Mouse (Mus musculus) lung, adult 2 months (tissue): ENCODE measurements at regions not wholly inside any gene's neighbourhood (a gene's known extent, or its start where the extent isn't known, plus 50 kb on each side); places are given as distances from the start of the nearest gene placed in this dataset.

Experiments
- DNase-seq: peaks from one replicate; pipeline ENCODE4 v3.0.0; 2022
- H3K4me1 ChIP-seq: fragments of 200-500 bp; 2 replicates; pipeline ENCODE4 v1.6.1; 2011; ENCODE audit warnings: low read length; ENCODE audit not compliant: control insufficient read depth, insufficient read depth
- H3K4me3 ChIP-seq: fragments of 200-500 bp; replicated peaks from 2 replicates; pipeline ENCODE3; 2011; ENCODE audit warnings: low read depth, mild to moderate bottlenecking, control low read depth, low read length; ENCODE audit errors: extremely low read depth
- CTCF ChIP-seq: fragments of 200-500 bp; IDR thresholded peaks from 2 replicates; pipeline ENCODE4 v1.5.1; 2011; ENCODE audit warnings: mild to moderate bottlenecking, low read length, control low read depth; ENCODE audit not compliant: insufficient read depth
- POLR2A ChIP-seq: fragments of 200-500 bp; IDR thresholded peaks from 2 replicates; pipeline ENCODE4 v1.6.1; 2011; ENCODE audit warnings: low read depth, mild to moderate bottlenecking, control low read depth, low read length, borderline replicate concordance; ENCODE audit errors: extremely low read depth
- WGBS: fragments of 180-500 bp; shearing (Covaris S2); methylation state at CpG from one replicate; pipeline ENCODE4 v1.1.7; 2018; 5-methylcytosine and 5-hydroxymethylcytosine counted together

DNA sequence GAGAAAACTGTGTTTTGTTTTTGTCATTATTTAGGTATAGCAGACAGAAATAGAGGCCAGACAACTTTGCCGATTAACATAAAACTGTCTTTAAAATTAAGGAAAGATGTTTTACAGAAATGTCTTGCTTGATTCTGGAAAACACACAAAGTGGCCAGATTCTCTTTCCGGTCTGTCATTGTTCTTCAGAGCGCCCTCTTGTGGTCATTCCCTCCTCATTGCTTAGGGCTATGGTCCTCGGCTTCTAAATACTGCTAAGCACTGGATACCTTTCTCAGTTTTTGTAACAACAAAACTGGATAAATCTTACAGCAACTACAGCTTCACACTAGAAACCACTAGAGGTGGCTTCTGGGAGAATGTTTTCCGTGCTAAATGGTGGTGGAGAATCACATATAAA is 532.5 kb upstream of the Intu start:
- H3K4me1 ChIP-seq, result peaks cover 2% of the 10 kb centered on the region
- WGBS, result 44% methylated on average over 5 of the region's 5 CpGs
- DNase-seq, result peak; percentile 6
- H3K4me3 ChIP-seq, result no peak overlapping the region
- TF ChIP-seq CTCF (peak; percentile 24; the same call in 1 of the 2 replicates), POLR2A (no peak)

DNA sequence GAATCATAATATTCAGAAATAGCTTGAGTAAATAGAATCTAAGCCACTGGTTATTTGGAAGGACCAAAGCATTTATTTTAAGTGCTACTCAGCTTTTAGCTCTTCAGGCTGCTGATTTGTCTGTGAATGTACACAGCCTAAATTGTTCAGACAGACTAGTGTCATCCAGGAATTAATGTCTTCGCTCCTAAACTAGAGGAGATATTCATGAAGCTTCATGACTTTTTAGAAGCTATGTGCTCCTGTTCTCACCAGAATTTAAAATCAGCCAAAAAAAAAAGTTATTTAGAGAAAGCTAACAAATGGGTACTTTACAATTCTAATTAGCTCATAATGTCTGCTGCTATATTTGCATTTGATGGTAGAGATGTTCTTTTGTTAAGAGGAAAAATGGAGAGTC is 531.2 kb upstream of the Intu start:
- no peak for TF ChIP-seq CTCF
- no peak for TF ChIP-seq POLR2A
- WGBS, result 96% methylated on average over 1 of the region's 1 CpGs
- DNase-seq, result no peak
- Histone ChIP-seq H3K4me3 (no peak overlapping the region), H3K4me1 (peaks cover 2% of the 10 kb centered on the region)

DNA sequence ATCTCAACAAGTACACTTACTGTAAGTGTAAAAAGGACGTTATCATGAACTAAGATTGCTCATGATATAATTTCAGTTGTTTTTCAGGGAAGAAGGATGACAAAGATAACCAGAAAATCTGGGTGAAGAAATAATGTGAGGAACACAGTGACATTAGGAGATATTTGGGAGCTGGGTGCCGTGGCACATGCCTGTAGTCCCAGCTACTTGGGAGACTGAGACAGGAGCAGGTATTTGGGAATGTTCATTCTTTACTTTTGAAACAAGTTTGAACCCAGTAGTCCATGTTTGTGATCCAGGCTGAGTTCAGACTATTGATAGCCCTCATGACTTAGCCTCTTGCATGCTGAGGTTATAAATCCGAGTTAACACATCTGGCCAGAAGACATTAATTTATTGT is 528.2 kb upstream of the Intu start:
- DNase-seq, result no peak
- 71% methylated on average over 3 of the region's 3 CpGs for WGBS
- TF ChIP-seq CTCF, result no peak
- no peak for TF ChIP-seq POLR2A

DNA sequence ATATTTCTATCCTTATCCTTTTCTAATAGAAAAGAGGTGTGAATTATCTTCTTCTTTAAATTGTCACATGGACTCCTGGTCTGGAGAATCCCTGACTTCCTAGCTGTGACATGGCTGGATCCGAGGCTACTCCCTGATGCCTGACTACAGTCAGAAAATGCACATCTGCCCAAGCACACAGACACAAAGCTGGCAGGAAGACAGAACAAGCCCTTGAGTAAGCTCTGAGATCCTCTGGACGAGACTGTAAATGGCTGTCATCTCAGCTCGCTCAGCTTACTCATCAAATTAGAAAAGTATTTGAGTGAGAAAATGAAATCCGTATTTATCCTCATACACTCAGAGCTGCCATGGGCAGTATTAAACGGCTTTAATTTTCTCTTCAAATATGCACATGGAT is 521.0 kb upstream of the Intu start:
- 66% methylated on average over 5 of the region's 5 CpGs for WGBS
- Histone ChIP-seq H3K4me1 (no peaks in the 10 kb centered on the region), H3K4me3 (no peak overlapping the region)
- no peak for TF ChIP-seq CTCF
- TF ChIP-seq POLR2A, result no peak
- DNase-seq, result no peak

More for the DNA sequence above, 528.2 kb upstream of the Intu start:
- H3K4me1 ChIP-seq, result no peaks in the 10 kb centered on the region
- H3K4me3 ChIP-seq, result no peak overlapping the region

DNA sequence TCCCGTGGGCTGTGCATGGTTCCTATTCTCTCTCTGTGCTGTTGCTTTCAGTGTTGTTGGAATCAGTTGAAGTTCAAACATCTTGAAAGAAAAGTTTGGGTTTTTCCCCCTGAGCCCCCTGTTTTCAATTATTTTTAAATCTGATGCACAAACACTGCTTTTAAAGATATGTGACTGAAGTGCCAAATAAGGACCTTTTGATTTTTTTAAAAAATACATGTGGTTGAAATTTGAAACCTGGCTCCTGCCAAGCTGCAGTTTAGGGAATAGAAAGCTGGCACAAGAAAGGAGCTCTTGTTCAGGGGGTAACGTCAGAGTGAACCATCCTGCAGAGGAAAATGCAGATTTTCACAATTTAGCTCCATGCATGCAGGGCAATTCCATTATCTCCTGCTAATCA is 509.4 kb upstream of the Intu start:
- 39% methylated on average over 2 of the region's 2 CpGs for WGBS
- no peak for DNase-seq
- TF ChIP-seq POLR2A, result no peak
- no peak for TF ChIP-seq CTCF
- Histone ChIP-seq H3K4me3 (no peak overlapping the region), H3K4me1 (no peaks in the 10 kb centered on the region)

DNA sequence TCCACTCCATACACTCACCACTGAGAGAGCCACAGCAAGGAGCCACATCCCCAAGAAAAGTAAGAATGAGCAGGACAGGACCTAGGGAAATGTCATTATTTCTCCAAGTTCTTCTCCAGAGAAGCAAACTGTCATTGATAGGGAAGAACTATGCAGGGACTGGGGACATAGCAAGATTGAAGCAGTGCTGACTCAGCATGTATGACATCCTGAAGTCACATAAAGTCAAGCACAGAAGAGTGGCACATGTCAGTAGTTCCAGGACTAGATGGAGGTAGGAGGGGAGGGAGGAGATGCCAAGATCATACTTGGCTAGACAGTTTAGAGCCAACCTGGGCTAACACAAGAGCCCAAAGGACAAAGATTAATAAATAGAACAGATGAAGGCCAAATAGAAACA is 503.4 kb upstream of the Intu start:
- Histone ChIP-seq H3K4me1 (no peaks in the 10 kb centered on the region), H3K4me3 (no peak overlapping the region)
- TF ChIP-seq CTCF (no peak), POLR2A (no peak)
- no peak for DNase-seq

DNA sequence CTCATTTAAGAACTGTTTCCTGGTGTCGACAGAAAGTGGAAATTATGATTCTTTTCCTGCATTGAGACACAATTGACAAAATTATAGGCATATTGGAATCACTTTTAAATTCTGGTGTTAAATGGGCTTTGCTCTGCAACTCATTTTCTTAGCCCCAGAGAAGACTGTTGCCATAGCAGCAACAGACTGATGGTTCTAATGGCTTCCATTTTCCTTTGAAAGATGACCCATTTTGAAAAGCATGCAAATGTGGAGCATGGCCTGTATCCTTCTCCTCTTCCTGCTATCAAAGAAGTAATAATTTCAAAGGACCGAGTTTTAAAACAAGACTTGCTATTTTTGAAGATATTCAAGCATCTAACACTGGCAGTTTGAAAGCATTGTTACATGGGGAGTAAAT is 494.9 kb upstream of the Intu start:
- 68% methylated on average over 2 of the region's 2 CpGs for WGBS
- DNase-seq, result no peak
- TF ChIP-seq POLR2A (no peak), CTCF (no peak)
- no peaks in the 10 kb centered on the region for H3K4me1 ChIP-seq
- H3K4me3 ChIP-seq, result no peak overlapping the region

DNA sequence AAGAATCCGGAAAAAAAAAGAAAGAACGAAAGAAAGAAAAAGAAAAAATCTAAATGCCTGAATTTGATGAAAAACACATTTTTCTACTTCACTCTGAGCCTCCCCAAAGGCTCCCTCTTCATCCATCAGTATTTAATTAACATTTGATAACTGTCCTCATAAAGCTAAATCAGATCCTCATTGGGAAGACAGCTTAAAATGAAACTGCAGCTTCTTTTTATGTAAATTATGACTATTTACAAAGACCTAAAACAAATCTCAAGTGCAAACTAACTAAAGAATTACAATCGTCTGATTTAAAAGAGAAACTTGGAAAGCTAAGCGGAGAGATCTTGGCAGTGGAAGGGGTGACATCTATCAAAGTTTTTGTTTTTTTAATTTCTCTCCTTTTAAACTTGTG is 481.4 kb upstream of the Intu start:
- Histone ChIP-seq H3K4me1 (no peaks in the 10 kb centered on the region), H3K4me3 (no peak overlapping the region)
- DNase-seq, result no peak
- 59% methylated on average over 4 of the region's 4 CpGs for WGBS
- TF ChIP-seq CTCF, result no peak
- TF ChIP-seq POLR2A, result no peak

DNA sequence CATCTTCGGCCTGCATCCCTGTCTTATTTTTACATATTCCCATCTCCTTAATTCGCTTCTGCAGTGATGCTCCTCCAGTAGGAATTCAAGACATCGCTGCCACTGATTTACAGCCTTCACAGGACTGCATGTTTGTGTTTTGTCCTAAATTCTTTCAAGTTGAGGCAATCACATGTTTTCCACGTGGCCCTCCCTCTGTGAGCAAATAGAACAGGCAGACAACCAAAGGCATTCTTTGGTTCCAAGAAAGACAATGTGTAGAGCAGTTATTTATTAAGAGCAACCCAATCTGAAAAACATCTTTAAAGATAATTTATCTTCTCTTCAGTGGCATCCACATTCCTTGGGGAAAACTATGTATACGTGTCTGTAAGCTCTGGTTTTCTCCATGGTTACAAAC is 472.8 kb upstream of the Intu start:
- WGBS, result 64% methylated on average over 5 of the region's 5 CpGs
- no peaks in the 10 kb centered on the region for H3K4me1 ChIP-seq
- DNase-seq, result no peak
- TF ChIP-seq CTCF (no peak), POLR2A (no peak)
- no peak overlapping the region for H3K4me3 ChIP-seq

DNA sequence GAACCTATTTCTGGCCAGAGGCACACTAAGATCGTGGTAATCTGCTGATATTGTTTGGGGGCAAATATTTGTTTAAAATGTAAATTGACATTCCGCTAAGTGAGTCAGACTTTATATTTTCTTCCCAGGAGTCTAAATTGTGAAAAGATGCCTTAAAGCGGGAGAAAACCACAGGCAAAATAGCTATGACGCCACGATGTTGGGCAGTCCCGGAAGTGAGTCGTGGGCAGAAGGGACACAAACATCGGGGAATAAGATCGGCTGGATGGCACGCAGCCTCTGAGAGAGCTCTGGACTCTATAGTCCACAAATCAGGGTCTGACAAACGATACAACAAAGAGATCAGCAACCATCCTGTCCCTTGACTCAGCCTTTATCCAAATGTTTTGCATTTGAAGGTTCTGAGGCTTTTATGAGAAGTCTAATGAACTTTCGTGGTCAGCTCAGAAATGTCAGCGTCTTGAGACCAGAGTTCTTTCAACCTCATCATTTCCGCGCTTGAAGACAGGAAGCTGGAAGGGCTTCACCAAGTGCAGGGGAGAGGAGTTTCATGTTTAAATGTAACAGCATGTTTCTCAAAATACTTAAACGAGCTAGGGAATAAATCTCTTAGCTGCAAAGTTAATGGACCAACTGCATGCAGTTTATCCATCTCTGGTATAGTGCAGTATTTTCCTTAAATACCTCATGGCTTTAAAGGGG is 472.2 kb upstream of the Intu start:
- no peak for TF ChIP-seq CTCF
- 0 out of 2 replicates have a peak, but pooled peaks have one; percentile 14 for TF ChIP-seq POLR2A
- H3K4me3 ChIP-seq, result no peak overlapping the region
- no peak for DNase-seq
- WGBS, result 71% methylated on average over 16 of the region's 16 CpGs
- no peaks in the 10 kb centered on the region for H3K4me1 ChIP-seq

DNA sequence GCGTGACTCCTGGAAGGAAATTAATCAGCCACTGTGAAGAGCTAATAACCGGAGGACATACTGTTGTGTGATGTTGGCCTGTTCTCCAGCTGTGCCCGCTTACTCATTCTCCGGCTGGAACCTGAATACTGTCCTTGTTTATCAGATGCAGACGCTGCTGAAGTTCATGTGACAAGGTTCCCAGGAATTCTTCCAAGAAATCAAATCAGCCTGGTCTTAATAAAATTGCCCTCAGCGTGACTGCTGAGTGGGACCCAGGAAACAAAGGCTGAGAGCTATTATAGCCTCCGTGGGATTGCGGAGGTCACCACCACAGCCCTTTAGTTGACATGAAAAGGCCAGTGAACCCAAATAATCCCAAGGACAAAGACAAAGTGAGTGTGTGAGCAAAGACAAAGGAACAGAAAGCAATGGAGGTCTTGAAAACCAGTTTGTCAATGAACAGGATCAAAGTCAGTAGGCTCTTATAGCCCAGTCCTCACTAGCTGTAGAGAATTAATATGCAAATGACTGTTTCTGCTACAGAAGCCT is 460.9 kb upstream of the Intu start:
- H3K4me3 ChIP-seq, result no peak overlapping the region
- H3K4me1 ChIP-seq, result no peaks in the 10 kb centered on the region
- DNase-seq, result no peak
- TF ChIP-seq POLR2A, result no peak
- no peak for TF ChIP-seq CTCF
- WGBS, result 66% methylated on average over 8 of the region's 8 CpGs
